Mouse (Mus musculus) midbrain, embryonic 11.5 days (tissue): ENCODE results near the gene Rin2. TPM values are rescaled to one million over a fixed set of nuclear protein-coding genes. Genes with fewer than 3 reads are reported as not detected.

Source experiments
- ATAC-seq: fragments of 200-750 bp; cut with Nextera tagmentation; 2 replicates; pipeline ENCODE4 v1.8.0; 2017; ENCODE audit warnings: moderate TSS enrichment, moderate library complexity; ENCODE audit not compliant: low FRiP score
- DNase-seq: peaks from one replicate; pipeline ENCODE4 v3.0.0; 2015; ENCODE audit warnings: low spot score; ENCODE audit errors: missing footprints
- H3K27ac ChIP-seq: fragments of 300-500 bp; sonication (generic); 2 replicates; pipeline ENCODE4 v1.5.1; 2014; ENCODE audit warnings: low read depth, low read length
- H3K27me3 ChIP-seq: fragments of 300-500 bp; sonication (generic); 2 replicates; pipeline ENCODE4 v1.6.1; 2014; ENCODE audit warnings: mild to moderate bottlenecking, low read length, moderate library complexity, mixed read lengths; ENCODE audit not compliant: control insufficient read depth, insufficient read depth
- H3K36me3 ChIP-seq: fragments of 300-500 bp; sonication (generic); 2 replicates; pipeline ENCODE4 v1.6.1; 2014; ENCODE audit warnings: mild to moderate bottlenecking, low read length, moderate library complexity, mixed read lengths; ENCODE audit not compliant: control insufficient read depth, insufficient read depth
- H3K4me1 ChIP-seq: fragments of 300-500 bp; sonication (generic); 2 replicates; pipeline ENCODE4 v1.6.1; 2014; ENCODE audit warnings: low read length; ENCODE audit not compliant: control insufficient read depth, insufficient read depth
- H3K4me2 ChIP-seq: fragments of 300-500 bp; sonication (generic); 2 replicates; pipeline ENCODE4 v1.6.1; 2014; ENCODE audit warnings: mild to moderate bottlenecking, moderate library complexity
- H3K4me3 ChIP-seq: fragments of 300-500 bp; sonication (generic); 2 replicates; pipeline ENCODE4 v1.5.1; 2014; ENCODE audit warnings: low read depth, low read length
- H3K9ac ChIP-seq: fragments of 300-500 bp; sonication (generic); 2 replicates; pipeline ENCODE4 v1.6.1; 2014; ENCODE audit warnings: low read length
- H3K9me3 ChIP-seq: fragments of 300-500 bp; sonication (generic); 2 replicates; pipeline ENCODE4 v1.6.1; 2016; ENCODE audit warnings: low read length; ENCODE audit not compliant: control insufficient read depth
- WGBS: fragments of 180-500 bp; shearing (Covaris S2); extraction: QIAGEN DNeasy Blood & Tissue Kit; methylation state at CpG from one replicate; pipeline ENCODE4 v1.1.7; 2014; 5-methylcytosine and 5-hydroxymethylcytosine counted together
- polyA plus RNA-seq: library from polyadenylated mRNA; unstranded; fragments of >200 nt; fragmentation: Nextera tagmentation; extraction: Ambion mirVana; gene quantifications from 2 replicates; pipeline ENCODE4 v1.2.1, GENCODE M21; 2014

Gene Rin2
- polyA plus RNA-seq, 1 experiment from 2014 or later: 11.9 TPM

DNA sequence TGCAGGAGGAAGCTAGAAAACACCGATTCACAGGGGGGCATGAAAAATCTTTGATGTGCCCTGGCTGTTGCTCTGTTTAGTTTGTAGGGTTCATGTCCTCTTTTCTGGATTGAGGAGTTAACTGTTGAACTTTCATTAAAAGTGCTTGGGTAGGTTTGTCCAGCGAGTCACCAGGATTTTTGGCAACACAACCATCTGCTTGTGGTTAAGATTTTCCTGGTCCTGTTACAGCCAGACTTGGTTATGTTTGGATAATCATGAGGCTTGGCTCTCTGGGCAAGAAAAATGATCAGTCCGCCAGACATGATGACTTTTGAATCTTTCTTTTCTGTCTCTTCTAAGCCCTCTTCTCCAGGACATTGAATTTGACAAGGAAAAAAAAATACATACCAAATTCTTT lies 85.1 kb downstream of the Rin2 start:
- Histone ChIP-seq H3K36me3 (no peaks in the 10 kb centered on the region), H3K9me3 (no peaks in the 10 kb centered on the region), H3K27ac (no peak overlapping the region), H3K4me1 (no peaks in the 10 kb centered on the region), H3K9ac (no peak overlapping the region), H3K27me3 (no peaks in the 10 kb centered on the region), H3K4me2 (no peak overlapping the region), H3K4me3 (no peak overlapping the region)
- no peak for DNase-seq
- WGBS: 70% methylated on average over 3 of the region's 3 CpGs
- no peak for ATAC-seq

DNA sequence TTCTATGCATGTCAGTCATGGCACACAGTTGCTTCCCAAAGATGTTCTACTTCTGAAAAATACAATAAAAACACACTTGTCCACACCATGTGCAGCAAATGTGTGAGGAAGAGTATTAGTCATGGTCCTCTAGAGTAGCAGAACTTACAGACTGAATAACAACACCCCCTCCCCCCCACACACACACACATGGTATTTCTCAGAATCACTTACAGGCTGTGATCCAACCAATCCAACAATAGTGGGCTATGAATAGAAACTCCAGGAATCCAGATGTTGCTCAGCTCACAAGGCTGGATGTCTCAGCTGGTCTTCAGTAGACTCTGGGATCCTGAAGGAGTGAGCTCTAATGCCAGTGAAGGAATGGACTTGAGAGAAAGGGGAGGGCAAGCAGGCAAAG lies 86.4 kb downstream of the Rin2 start:
- Histone ChIP-seq H3K4me1 (no peaks in the 10 kb centered on the region), H3K27me3 (no peaks in the 10 kb centered on the region), H3K4me3 (no peak overlapping the region), H3K9ac (no peak overlapping the region), H3K27ac (no peak overlapping the region), H3K4me2 (no peak overlapping the region), H3K9me3 (no peaks in the 10 kb centered on the region), H3K36me3 (no peaks in the 10 kb centered on the region)
- no peak for DNase-seq
- ATAC-seq: no peak

DNA sequence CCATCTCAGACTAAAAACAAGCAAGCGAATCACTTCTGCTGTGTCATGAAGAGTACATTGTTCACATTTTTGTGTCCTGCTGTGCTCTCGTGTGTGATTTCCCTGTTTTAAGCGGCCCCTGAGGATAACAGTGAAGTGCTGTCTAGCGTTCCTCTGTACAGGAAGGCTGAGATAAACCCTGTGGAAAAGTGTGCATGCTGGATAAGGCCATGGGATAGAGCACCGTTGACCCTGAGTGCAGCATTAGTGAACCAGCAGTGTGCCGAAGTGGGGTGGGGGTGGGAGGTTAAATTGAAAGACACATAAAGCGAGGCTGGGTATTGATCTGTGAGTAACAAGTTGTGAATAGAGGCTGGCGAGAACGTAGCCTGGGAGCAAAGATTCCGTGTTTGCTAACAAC lies 94.9 kb downstream of the Rin2 start:
- no peak overlapping the region for H3K27ac ChIP-seq
- 40% methylated on average over 10 of the region's 10 CpGs for WGBS
- DNase-seq: peak; percentile 87
- ATAC-seq: peak; percentile 54; the same call in 1 of the 2 replicates
- H3K4me1 ChIP-seq: no peaks in the 10 kb centered on the region
- H3K9me3 ChIP-seq: no peaks in the 10 kb centered on the region
- H3K4me3 ChIP-seq: no peak overlapping the region
- no peaks in the 10 kb centered on the region; the same call in 1 of the 2 replicates for H3K27me3 ChIP-seq
- H3K4me2 ChIP-seq: no peak overlapping the region
- H3K36me3 ChIP-seq: no peaks in the 10 kb centered on the region
- H3K9ac ChIP-seq: no peak overlapping the region

DNA sequence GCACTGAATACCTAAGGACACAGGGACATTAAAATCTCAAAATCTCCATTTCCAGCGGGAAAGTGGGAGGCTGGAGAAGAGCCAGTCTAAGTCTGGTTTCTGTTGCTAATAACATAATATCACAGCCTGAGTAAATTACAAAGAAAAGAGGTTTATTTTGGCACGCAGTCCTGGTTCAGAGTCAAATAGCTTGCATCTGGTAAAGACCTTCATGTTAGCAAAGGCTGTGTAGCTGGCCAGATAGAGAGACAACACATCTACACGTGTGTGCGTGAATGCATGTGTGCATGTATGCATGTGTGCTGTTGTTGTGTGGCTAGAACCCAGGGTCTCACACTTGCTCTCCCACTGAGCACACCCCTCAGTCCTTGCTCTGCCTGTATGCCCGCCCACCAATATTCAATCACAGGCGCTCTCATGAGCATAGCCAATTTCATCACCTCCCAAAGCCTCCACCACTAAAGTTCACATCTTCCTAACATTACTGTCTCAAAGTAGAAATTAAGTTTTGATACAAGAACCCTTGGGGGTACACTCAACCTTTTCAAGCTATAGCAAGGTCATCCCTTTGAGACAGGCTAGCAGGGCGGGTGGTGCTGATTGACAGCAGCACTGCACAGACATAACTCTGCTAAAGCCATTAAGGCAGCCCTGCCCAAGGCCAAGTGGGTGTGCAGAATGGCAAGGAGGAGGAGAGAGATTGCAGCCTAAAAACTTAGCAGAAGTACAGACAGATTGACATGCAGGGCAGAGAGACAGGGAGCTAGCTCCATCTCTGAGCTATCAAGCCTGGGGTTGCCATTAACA lies 95.9 kb downstream of the Rin2 start:
- no peak for DNase-seq

DNA sequence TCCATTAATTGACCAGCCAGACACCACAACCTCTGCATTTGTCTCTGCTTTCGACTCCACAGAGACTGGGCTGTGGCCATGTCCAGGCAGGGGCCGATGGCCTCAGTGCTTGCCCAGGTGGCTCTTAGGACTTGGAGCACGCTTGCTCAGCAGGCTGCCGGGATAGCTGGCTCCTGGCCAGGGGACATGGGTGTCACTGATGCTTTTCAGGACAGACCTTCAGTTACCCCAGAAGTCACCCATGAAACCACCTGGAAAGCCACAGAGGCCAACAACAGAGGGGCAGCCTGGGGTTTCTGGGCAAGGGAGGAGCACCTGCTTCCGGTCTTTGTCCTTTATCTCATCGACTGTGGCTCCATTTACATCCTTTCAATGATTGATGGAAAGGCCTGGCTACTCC lies 108.2 kb downstream of the Rin2 start:
- Histone ChIP-seq H3K27ac (no peak overlapping the region), H3K27me3 (no peaks in the 10 kb centered on the region), H3K36me3 (no peaks in the 10 kb centered on the region), H3K4me3 (no peak overlapping the region), H3K4me1 (peaks cover 13% of the 10 kb centered on the region), H3K9me3 (no peaks in the 10 kb centered on the region), H3K4me2 (no peak overlapping the region), H3K9ac (no peak overlapping the region)
- 85% methylated on average over 6 of the region's 6 CpGs for WGBS
- DNase-seq (no peak), ATAC-seq (no peak)

More for the DNA sequence above, 95.9 kb downstream of the Rin2 start:
- Histone ChIP-seq H3K4me1 (no peaks in the 10 kb centered on the region), H3K27ac (no peak overlapping the region), H3K9ac (no peak overlapping the region), H3K4me3 (no peak overlapping the region), H3K27me3 (no peaks in the 10 kb centered on the region; the same call in 1 of the 2 replicates), H3K9me3 (no peaks in the 10 kb centered on the region), H3K36me3 (no peaks in the 10 kb centered on the region), H3K4me2 (no peak overlapping the region)
- 85% methylated on average over 7 of the region's 7 CpGs for WGBS
- no peak for ATAC-seq

DNA sequence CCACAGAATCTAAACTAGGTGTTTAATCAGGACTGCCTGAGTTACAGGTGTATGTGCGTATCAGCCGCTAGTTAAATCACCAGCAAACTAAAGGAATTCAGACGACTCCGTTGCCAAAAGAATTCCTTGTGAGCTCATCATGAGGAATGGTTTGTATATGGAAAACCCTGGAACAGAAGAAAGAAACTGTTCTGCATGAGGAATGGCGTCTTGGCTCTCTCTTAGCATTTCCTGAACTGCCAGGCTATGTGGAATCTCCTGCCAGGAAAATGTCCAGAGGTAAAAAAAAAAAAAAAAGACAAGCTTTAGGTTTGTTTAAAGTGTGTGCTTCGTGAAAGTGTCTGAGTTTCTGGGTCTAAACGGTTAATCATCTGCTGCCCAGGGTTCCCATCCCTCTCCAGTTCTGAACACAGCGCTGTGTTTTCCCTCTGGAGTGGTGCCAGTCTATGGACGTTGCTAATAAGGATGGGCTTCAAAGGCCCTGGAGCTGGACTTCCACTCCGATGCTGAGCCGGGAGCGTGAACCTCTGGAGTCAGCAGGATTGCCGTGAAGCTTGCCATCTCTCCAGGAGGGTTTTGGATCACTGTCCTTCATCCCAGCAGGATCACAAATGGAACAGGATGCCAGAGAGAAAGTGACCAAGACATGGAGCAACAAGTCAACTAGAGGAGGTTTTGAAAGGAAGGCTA lies 109.4 kb downstream of the Rin2 start:
- H3K27ac ChIP-seq: no peak overlapping the region
- H3K4me3 ChIP-seq: no peak overlapping the region
- no peak overlapping the region for H3K9ac ChIP-seq
- H3K36me3 ChIP-seq: no peaks in the 10 kb centered on the region
- 68% methylated on average over 13 of the region's 13 CpGs for WGBS
- H3K4me1 ChIP-seq: peaks cover 13% of the 10 kb centered on the region
- ATAC-seq (no peak), DNase-seq (no peak)
- H3K9me3 ChIP-seq: no peaks in the 10 kb centered on the region
- H3K27me3 ChIP-seq: no peaks in the 10 kb centered on the region
- no peak overlapping the region for H3K4me2 ChIP-seq

DNA sequence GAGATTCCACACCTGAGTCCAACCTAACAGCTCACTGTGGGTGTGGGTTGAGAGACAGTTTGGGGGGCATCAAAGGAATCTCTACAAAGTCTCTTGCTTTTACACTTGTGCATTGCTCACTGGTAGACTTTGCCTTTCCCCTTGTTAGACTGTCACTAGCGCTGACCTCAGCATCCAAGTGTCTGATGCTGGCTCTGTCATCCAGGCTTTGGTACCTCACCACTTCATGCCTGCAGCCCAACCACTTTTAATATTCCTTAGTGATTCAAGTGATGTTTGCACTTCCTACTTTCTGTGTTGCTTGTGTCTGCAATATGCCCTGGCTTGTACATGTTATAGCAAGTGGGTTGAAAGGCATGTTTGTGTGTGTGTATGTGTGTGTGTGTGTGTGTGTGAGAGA lies 109.9 kb downstream of the Rin2 start:
- no peak overlapping the region for H3K27ac ChIP-seq
- peaks cover 13% of the 10 kb centered on the region for H3K4me1 ChIP-seq
- H3K36me3 ChIP-seq: no peaks in the 10 kb centered on the region
- H3K9ac ChIP-seq: no peak overlapping the region
- no peaks in the 10 kb centered on the region for H3K9me3 ChIP-seq
- DNase-seq (no peak), ATAC-seq (no peak)
- no peak overlapping the region for H3K4me3 ChIP-seq
- WGBS: 95% methylated on average over 1 of the region's 1 CpGs
- H3K27me3 ChIP-seq: no peaks in the 10 kb centered on the region
- no peak overlapping the region for H3K4me2 ChIP-seq

DNA sequence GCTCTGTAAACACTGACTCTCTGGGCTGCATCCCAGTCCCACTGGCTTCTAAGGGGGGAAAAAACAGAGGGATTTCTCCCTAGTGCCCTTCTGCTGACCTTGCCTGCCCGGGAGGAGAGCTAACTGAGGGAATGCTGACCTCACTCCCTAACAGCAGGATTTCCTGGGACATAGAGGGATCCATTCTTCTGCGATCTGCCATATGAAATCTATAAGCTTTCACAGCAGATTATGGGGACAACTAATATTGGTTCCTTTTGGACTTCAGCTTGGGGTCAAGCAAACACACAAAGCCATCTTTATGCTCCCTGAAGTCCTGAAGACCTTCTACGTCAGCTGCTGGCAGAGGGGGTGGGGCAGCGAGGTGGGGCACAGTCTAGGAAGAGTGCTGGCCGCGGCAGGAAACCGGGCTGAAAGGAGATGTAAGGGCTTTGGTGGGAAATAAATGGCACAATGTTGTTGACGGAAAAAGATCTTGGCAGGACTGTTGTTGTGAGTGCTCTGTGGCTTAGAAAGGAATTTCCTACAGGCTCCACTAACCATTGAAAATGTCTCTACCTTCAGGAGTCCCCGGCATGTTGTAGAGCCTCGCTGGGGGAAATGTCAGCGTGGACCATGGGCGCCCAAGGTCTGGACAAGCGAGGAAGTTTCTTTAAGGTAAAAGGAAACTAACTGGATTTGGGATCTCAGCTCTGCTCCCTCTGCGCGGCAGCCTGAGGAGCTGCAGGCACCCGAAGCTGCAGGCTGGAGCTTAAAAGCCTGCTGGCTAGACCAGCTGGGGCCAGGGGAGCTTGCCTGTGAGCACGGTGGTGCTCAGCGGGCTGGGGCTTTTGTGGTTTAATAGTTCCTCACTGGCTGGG lies 111.0 kb downstream of the Rin2 start:
- peak; percentile 92 for DNase-seq
- Histone ChIP-seq H3K27ac (peak overlapping the region; percentile 8; the same call in 1 of the 2 replicates), H3K36me3 (no peaks in the 10 kb centered on the region), H3K4me3 (peak overlapping the region; percentile 29), H3K4me2 (peak overlapping the region; percentile 64), H3K4me1 (peaks cover 13% of the 10 kb centered on the region), H3K9ac (peak overlapping the region; percentile 59), H3K27me3 (no peaks in the 10 kb centered on the region), H3K9me3 (no peaks in the 10 kb centered on the region)
- 2% methylated on average over 18 of the region's 18 CpGs for WGBS
- peak; percentile 83 for ATAC-seq

DNA sequence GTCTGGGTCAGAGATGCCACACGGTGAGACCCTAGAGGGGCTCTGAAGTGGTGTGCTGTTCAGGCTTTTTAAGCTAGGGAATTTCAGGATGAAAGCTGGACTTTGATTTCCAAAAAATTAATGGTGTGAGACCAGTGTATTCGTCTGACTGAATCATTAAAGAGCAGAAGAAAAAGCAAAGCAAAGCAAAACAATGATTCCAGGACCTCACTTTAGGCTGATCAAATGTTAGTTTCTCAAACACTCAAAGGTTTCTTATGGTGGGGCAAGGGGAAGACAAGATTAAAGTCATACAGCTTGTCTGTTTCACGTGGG lies 111.6 kb downstream of the Rin2 start:
- Histone ChIP-seq H3K27me3 (no peaks in the 10 kb centered on the region), H3K36me3 (no peaks in the 10 kb centered on the region), H3K9ac (peak overlapping the region; percentile 59), H3K4me1 (peaks cover 13% of the 10 kb centered on the region), H3K9me3 (no peaks in the 10 kb centered on the region), H3K4me3 (peak overlapping the region; percentile 29), H3K27ac (0 out of 2 replicates have a peak overlapping the region, but pooled peaks have one; percentile 8), H3K4me2 (peak overlapping the region; percentile 64)
- ATAC-seq (no peak), DNase-seq (no peak)
- WGBS: 9% methylated on average over 3 of the region's 3 CpGs
